Mouse (Mus musculus): ENCODE results near the gene Cbx2. TPM values are rescaled to one million over a fixed set of nuclear protein-coding genes. Genes with fewer than 3 reads are reported as not detected.

Gene Cbx2
- polyA plus RNA-seq, 1 experiment from 2014 or later, result 6.9 TPM

GRCm38 (mm10) chr11:118998540-118999265, 24.1 kb upstream of the Cbx2 start:
- DNase-seq (ENCODE audit: low spot score) (peak; percentile 82), ATAC-seq (peak; percentile 67)
- TF ChIP-seq EP300 (IDR thresholded peaks at IDR 0.05) (no peak), CTCF (IDR thresholded peaks at IDR 0.05) (peak; percentile 89)
- H3K4me1 ChIP-seq (ENCODE audit: insufficient read depth, low read depth, low read length), result no peaks in the 10 kb centered on the region
- no peak overlapping the region for H3K4me2 ChIP-seq (replicated peaks; ENCODE audit: low read depth, low read length)
- WGBS, result 11% methylated on average over 30 of the region's 30 CpGs
- no peaks in the 10 kb centered on the region for H3K9me3 ChIP-seq (ENCODE audit: low read length)
- no peak overlapping the region for H3K9ac ChIP-seq (replicated peaks; ENCODE audit: low read depth)
- H3K27ac ChIP-seq (ENCODE audit: low read length), result no peak overlapping the region
- H3K36me3 ChIP-seq (ENCODE audit: insufficient read depth, low read length), result no peaks in the 10 kb centered on the region
- peaks cover 28% of the 10 kb centered on the region; the same call in 1 of the 2 replicates for H3K27me3 ChIP-seq (replicated peaks; ENCODE audit: insufficient read depth, low read length)
- no peak overlapping the region for H3K4me3 ChIP-seq (ENCODE audit: low read depth, low read length)

GRCm38 (mm10) chr11:118999361-118999804, 23.4 kb upstream of the Cbx2 start:
- no peaks in the 10 kb centered on the region for H3K9me3 ChIP-seq (ENCODE audit: low read length)
- H3K4me3 ChIP-seq (ENCODE audit: low read depth, low read length), result no peak overlapping the region
- 6% methylated on average over 26 of the region's 26 CpGs for WGBS

GRCm38 (mm10) chr11:119000877-119001276, 21.9 kb upstream of the Cbx2 start:
- H3K9ac ChIP-seq (replicated peaks; ENCODE audit: low read depth), result no peak overlapping the region
- H3K4me3 ChIP-seq (ENCODE audit: low read depth, low read length), result no peak overlapping the region
- WGBS, result 72% methylated on average over 2 of the region's 2 CpGs
- H3K4me1 ChIP-seq (ENCODE audit: insufficient read depth, low read depth, low read length), result no peaks in the 10 kb centered on the region
- no peak overlapping the region for H3K4me2 ChIP-seq (replicated peaks; ENCODE audit: low read depth, low read length)
- no peak for TF ChIP-seq EP300 (IDR thresholded peaks at IDR 0.05)
- no peak for TF ChIP-seq CTCF (IDR thresholded peaks at IDR 0.05)
- peaks cover 22% of the 10 kb centered on the region; the same call in 1 of the 2 replicates for H3K27me3 ChIP-seq (replicated peaks; ENCODE audit: insufficient read depth, low read length)
- DNase-seq (ENCODE audit: low spot score) (no peak), ATAC-seq (no peak)
- H3K36me3 ChIP-seq (ENCODE audit: insufficient read depth, low read length), result no peaks in the 10 kb centered on the region
- no peak overlapping the region for H3K27ac ChIP-seq (ENCODE audit: low read length)
- H3K9me3 ChIP-seq (ENCODE audit: low read length), result no peaks in the 10 kb centered on the region

More at GRCm38 (mm10) chr11:118999361-118999804, 23.4 kb upstream of the Cbx2 start:
- Histone ChIP-seq H3K4me2 (replicated peaks; ENCODE audit: low read depth, low read length) (no peak overlapping the region), H3K9ac (replicated peaks; ENCODE audit: low read depth) (no peak overlapping the region), H3K4me1 (ENCODE audit: insufficient read depth, low read depth, low read length) (no peaks in the 10 kb centered on the region), H3K27ac (ENCODE audit: low read length) (no peak overlapping the region), H3K36me3 (ENCODE audit: insufficient read depth, low read length) (no peaks in the 10 kb centered on the region), H3K27me3 (replicated peaks; ENCODE audit: insufficient read depth, low read length) (peaks cover 24% of the 10 kb centered on the region; the same call in 1 of the 2 replicates)
- TF ChIP-seq EP300 (IDR thresholded peaks at IDR 0.05), result no peak
- TF ChIP-seq CTCF (IDR thresholded peaks at IDR 0.05), result no peak
- peak; percentile 19 for DNase-seq (ENCODE audit: low spot score)
- no peak for ATAC-seq

- no peak overlapping the region for H3K4me3 ChIP-seq (ENCODE audit: low read depth, low read length)
- H3K9me3 ChIP-seq (ENCODE audit: low read length), result no peaks in the 10 kb centered on the region
- peak; percentile 61 for DNase-seq (ENCODE audit: low spot score)
- H3K27ac ChIP-seq (ENCODE audit: low read length), result no peak overlapping the region
- TF ChIP-seq EP300 (IDR thresholded peaks at IDR 0.05) (no peak), CTCF (IDR thresholded peaks at IDR 0.05) (no peak)
- no peak overlapping the region for H3K4me2 ChIP-seq (replicated peaks; ENCODE audit: low read depth, low read length)
- no peaks in the 10 kb centered on the region for H3K36me3 ChIP-seq (ENCODE audit: insufficient read depth, low read length)
- ATAC-seq, result no peak
- WGBS, result 47% methylated on average over 4 of the region's 4 CpGs
- no peaks in the 10 kb centered on the region for H3K4me1 ChIP-seq (ENCODE audit: insufficient read depth, low read depth, low read length)
- H3K27me3 ChIP-seq (replicated peaks; ENCODE audit: insufficient read depth, low read length), result peaks cover 22% of the 10 kb centered on the region; the same call in 1 of the 2 replicates
- no peak overlapping the region for H3K9ac ChIP-seq (replicated peaks; ENCODE audit: low read depth)
These were observed 21.2 kb upstream of the Cbx2 start for GRCm38 (mm10) chr11:119001493-119002128.

GRCm38 (mm10) chr11:119005547-119006275, 17.1 kb upstream of the Cbx2 start:
- 78% methylated on average over 10 of the region's 10 CpGs for WGBS
- DNase-seq (ENCODE audit: low spot score) (no peak), ATAC-seq (no peak)

GRCm38 (mm10) chr11:119006462-119006861, 16.3 kb upstream of the Cbx2 start:
- no peak for DNase-seq (ENCODE audit: low spot score)
- TF ChIP-seq EP300 (IDR thresholded peaks at IDR 0.05) (no peak), CTCF (IDR thresholded peaks at IDR 0.05) (0 out of 2 replicates have a peak, but pooled peaks have one; percentile 10)
- H3K27ac ChIP-seq (ENCODE audit: low read length), result no peak overlapping the region
- H3K4me1 ChIP-seq (ENCODE audit: insufficient read depth, low read depth, low read length), result no peaks in the 10 kb centered on the region
- H3K9me3 ChIP-seq (ENCODE audit: low read length), result no peaks in the 10 kb centered on the region
- H3K4me2 ChIP-seq (replicated peaks; ENCODE audit: low read depth, low read length), result no peak overlapping the region
- 59% methylated on average over 3 of the region's 3 CpGs for whole genome bisulfite sequencing
- H3K9ac ChIP-seq (replicated peaks; ENCODE audit: low read depth), result no peak overlapping the region
- no peaks in the 10 kb centered on the region for H3K27me3 ChIP-seq (replicated peaks; ENCODE audit: insufficient read depth, low read length)
- no peak for ATAC-seq
- H3K36me3 ChIP-seq (ENCODE audit: insufficient read depth, low read length), result no peaks in the 10 kb centered on the region
- no peak overlapping the region for H3K4me3 ChIP-seq (ENCODE audit: low read depth, low read length)

More at GRCm38 (mm10) chr11:119005547-119006275, 17.1 kb upstream of the Cbx2 start:
- no peak overlapping the region for H3K4me3 ChIP-seq (ENCODE audit: low read depth, low read length)
- no peaks in the 10 kb centered on the region for H3K9me3 ChIP-seq (ENCODE audit: low read length)
- H3K9ac ChIP-seq (replicated peaks; ENCODE audit: low read depth), result no peak overlapping the region
- H3K27me3 ChIP-seq (replicated peaks; ENCODE audit: insufficient read depth, low read length), result no peaks in the 10 kb centered on the region
- H3K36me3 ChIP-seq (ENCODE audit: insufficient read depth, low read length), result no peaks in the 10 kb centered on the region
- H3K4me1 ChIP-seq (ENCODE audit: insufficient read depth, low read depth, low read length), result no peaks in the 10 kb centered on the region
- no peak overlapping the region for H3K4me2 ChIP-seq (replicated peaks; ENCODE audit: low read depth, low read length)
- no peak overlapping the region for H3K27ac ChIP-seq (ENCODE audit: low read length)
- TF ChIP-seq EP300 (IDR thresholded peaks at IDR 0.05) (no peak), CTCF (IDR thresholded peaks at IDR 0.05) (no peak)
